Mouse (Mus musculus): ENCODE data around the gene Pafah1b3.
"Not testable (repeated sequence)": the region's sequence is repeated elsewhere in the genome, so short reads cannot be mapped to it uniquely, and the experiment has no call there.

The Pafah1b3 gene

DNA sequence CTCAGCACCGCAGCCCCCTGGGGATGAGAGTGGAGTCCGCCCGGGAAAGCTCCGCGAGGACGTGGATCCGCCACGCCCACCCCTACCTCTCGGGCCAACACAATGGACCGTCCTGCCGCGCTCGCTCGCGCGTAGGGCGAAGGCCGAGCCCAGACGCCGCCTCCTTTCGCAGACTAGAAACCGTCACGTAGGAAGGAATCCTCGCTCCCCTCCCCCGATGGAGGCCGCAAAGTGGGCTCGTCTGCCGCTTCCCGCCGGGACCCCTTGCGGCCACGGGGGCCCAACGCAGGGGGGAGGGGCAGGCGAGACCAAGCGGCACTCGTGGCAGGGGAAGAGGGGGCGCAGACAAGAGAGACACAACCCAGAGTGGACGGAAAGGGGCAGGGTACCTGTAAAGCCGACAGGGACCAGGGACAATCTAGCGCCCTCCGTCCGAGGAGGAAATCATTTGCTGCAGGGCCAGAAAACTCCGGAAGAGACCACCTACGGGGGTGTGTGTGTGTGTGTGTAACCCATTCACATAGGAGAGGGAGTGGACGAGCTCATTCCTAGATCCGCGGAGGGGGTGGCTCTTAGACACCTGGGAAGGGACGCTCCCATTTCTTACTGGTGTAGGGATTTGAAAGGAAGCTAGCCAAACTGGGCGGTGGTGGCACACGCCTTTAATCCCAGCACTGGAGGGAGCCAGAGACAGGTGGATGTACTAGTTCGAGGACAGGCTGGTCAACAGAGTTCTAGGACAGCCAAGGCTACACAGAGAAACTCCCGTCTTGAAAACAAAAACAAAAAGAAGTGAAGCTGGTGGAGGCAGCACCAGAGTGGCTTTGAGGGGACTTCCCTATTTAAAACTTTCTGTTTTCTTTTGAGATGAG is at the start of gene Pafah1b3:
TSS of gene Pafah1b3 (minus strand) at position 533 of the 872 bp plus-strand sequence.
- DNase-seq (ENCODE audit: low spot score), result peak; percentile 78

DNA sequence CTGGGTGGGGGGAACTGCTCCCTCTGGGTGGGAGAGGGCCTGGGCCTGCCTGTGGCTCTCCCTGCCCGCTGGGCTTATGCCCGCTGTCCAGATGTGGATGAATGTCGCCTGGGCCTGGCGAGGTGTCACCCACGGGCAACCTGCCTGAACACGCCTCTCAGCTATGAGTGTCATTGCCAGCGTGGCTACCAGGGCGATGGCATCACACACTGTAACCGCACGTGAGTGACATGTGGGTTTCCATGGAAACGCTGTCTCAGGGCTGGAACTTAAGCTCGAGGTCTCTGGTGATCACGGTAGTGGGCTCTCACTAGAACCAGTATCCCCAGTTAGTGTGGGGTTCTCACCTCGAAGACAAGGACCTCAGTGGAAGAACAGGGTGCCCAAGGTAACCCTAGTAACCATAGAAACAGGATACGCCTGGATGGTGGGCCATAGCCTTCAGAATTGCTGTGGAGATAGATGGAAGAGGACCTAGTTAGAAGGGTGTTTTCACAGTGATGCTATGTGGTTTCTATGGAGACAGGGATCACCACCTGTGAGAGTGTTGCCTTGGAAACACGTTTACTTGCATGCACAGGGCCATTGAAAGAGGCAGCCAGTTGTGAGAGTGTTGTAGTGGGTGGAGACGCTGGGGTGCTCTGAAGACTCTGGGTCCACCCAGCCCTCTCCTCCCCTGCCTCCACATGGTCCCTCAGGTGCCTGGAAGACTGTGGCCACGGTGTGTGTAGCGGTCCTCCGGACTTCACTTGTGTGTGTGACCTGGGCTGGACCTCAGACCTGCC is 43.4 kb upstream of the Pafah1b3 start:
- DNase-seq (ENCODE audit: low spot score), result no peak

DNA sequence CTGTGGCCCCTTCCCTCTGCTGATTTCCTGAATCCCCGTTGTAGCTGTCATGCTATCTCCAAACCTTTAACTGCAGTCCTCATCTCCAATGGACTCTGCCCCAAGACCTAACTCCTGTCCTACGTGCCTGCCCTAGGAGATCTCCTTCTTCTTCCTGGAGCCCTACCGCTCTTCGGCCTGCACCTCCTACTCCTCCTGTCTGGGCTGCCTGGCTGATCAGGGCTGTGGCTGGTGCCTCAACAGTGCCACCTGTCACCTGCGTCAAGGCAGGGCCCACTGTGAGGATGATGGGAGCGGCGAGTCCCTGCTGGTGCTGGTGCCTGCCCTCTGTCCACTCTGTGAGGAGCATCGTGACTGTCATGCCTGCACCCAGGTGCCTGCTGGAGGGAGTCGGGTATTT is 41.5 kb upstream of the Pafah1b3 start:
- DNase-seq (ENCODE audit: low spot score), result no peak

DNA sequence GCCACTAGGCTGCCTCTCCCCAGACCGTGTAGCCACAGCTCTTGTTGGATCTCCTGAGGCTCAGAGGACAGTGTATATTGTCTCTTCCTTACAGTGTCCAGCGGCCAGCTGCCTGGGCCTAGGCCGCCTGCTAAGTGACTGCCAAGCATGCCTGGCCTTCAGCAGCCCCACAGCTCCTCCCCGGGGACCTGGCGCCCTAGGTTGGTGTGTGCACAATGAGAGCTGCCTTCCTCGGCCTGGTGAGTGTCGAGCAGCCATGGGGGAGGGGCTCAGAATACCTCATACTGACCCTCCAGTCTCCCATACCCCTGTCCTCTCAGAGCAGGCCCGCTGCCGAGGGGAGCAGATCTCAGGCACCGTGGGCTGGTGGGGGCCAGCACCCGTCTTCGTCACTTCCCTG is 36.7 kb upstream of the Pafah1b3 start:
- no peak for DNase-seq (ENCODE audit: low spot score)

DNA sequence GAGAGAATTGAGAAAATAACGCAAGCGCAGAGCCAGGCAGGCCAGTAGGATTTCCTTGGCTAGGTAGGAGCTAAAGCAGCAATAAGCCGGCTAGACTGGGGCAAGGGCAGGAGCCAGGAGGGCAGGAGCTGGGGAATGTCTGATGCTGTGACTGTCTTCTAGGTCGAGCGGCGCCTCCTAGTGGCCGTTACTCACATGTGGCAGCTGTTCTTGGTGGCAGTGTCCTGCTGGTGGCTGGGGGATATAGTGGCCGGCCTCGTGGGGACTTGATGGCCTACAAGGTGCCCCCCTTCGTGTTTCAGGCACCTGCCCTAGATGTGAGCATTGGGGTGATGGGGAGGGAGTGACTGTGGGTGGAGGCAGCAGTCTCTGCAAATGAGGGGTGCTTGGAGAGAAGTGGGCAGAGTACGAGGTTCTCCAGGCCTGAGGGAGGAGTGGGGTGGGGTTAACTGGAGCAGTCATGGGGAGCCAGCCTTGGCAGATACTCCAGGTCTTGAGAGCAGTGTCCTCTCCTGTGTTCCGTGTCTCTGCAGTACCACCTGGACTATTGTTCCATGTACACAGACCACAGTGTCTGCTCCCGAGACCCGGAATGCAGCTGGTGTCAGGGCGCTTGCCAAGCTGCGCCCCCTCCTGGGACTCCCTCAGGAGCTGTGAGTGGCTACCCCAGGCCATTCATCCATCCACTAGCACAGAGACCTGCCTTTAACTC is 36.0 kb upstream of the Pafah1b3 start:
- peak; percentile 78 for DNase-seq (ENCODE audit: low spot score)

DNA sequence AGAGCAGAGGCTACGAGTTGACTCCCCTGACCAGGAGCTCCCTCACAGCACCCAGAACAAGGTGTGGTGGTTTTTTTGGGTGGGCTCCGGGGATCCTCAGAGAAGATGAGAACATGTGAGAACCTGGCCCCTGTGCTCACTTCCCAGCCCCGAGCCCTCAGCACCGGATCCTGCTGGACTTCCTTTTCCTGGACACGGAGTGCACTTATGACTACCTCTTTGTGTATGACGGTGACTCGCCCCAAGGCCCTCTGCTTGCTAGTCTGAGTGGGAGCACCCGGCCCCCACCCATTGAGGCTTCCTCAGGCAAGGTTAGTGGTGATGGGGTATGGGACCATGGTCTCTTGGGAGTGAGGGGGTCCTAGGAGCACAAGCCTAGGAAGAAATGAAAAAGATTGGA is 28.4 kb upstream of the Pafah1b3 start:
- no peak for DNase-seq (ENCODE audit: low spot score)

DNA sequence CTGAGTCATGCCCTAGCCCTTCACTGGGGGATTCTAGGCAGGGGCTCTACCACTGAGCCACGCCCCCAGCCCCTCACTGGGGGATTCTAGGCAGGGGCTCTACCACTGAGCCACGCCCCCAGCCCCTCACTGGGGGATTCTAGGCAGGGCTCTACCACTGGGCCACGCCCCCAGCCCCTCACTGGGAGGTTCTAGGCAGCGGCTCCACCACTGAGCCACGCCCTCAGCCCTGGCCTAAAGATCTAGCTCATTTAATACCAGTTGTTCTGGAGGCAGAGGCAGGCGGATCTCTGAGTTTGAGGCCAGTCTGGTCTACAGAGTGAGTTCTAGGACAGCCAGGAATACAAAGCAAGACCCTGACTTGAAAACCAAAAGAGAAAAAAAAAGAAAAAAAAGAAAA is 27.6 kb upstream of the Pafah1b3 start:
- DNase-seq (ENCODE audit: low spot score), result not testable (repeated sequence)

DNA sequence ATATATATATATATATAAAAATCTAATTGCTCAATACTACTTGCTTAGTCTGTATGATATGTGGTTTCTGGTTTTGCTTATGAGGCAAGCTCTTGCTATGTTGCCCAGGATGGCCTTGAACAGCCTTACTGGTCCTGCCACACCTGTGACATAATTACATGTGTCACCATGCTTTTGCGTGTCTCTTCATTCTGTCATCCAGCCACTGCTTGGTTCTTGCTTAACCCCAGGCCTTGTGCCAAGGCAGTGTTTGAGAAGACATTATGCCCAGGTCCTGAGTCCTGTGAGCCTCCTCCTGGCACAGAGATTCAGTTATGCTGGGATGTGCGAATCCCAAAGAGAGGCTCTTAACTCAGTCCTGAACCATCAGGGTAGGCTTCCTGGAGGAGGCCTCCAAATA is 25.4 kb upstream of the Pafah1b3 start:
- DNase-seq (ENCODE audit: low spot score), result peak; percentile 68

DNA sequence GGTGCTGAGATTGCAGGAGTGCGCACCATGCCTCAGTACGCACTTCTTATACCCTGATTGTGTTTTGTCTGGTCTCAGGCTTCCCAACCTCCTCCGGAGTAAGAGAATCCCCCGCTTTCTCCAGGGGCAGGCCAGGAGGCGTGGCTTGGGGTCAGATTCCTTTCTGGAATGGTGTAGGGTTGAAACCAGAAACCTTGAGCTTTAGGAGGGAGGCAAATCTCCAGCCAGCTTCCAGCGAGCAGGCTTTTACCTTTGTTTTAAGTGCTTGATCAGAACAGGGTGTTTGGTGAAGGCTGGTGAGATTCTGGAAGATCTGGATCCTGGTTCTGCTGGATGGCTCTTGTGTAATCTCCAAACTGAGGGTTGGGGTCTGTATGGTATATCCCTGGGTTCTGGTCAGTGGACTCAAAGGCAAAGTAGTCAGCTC is 24.3 kb upstream of the Pafah1b3 start:
- DNase-seq (ENCODE audit: low spot score), result peak; percentile 41

DNA sequence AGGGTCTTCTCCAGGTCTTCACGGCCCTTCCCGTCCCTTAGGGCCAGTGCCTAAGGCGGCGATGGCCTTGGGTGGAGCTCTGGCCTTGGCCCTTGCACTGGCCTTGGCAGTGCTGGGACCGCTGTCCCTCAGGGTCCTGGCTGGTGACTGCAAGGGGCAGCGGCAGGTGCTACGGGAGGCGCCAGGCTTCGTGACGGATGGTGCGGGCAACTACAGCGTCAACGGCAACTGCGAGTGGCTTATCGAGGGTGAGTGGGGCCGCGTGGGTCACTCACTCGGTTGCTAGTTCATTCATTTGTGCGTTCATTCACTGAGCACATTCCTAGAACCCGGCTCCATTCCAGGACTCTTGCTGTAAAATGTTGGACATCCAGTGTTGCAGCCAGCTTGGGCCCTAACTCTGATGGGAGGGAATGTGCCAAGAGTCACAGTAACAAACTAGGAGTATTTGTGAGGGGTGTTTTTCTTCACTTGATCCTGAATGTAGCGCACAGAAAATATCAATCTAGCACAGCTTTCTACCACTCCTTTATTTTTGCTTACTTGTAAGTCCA is 19.7 kb upstream of the Pafah1b3 start:
- DNase-seq (ENCODE audit: low spot score), result peak; percentile 41

DNA sequence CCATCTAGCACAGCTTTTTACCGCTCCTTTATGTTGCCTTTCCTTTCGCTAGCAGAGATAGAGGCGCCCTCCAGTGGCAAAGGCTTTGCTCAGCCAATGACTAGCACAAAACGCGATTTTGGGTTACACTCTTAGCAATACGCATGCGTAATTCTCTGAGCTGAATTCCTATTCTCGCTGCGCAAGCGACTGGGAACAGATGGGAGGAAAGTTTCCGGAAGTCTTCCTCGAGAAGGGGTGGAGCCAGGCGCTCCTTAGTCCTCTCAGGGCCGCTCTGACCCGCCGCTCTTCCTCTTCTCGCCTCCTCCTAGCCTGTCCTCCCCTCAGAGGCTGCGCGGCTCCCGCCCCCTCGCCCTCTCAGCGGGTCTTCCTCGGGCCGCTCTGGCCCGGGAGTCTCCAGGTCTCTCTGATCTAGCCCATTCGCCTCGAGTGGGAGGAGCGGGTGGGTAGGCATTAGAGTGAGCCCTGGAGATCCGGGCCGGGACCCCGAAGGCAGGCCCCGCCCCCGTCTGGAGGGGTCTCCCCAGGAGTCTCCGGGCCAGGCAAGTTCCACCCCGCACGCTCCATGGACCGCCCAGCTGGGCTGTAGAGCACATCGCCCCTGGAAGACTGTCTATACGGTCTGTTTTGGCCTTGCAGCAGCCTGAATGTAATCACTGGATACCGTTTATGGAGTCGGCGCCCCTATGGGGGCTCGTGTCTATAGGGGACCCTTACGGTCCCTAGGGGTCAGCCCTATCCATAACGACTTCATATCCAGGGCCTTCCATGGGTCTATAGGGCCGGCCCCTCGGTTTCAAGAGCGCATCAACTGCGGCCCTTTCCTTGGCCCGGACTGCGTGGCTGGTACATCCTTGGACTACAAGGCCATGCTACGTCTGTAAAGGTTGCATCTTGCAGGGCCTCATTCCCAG is 19.0 kb upstream of the Pafah1b3 start, which contains the start of gene Megf8:
TSS of gene Megf8 (plus strand) at position 633 of the 914 bp plus-strand sequence.
- DNase-seq (ENCODE audit: low spot score), result peak; percentile 97

DNA sequence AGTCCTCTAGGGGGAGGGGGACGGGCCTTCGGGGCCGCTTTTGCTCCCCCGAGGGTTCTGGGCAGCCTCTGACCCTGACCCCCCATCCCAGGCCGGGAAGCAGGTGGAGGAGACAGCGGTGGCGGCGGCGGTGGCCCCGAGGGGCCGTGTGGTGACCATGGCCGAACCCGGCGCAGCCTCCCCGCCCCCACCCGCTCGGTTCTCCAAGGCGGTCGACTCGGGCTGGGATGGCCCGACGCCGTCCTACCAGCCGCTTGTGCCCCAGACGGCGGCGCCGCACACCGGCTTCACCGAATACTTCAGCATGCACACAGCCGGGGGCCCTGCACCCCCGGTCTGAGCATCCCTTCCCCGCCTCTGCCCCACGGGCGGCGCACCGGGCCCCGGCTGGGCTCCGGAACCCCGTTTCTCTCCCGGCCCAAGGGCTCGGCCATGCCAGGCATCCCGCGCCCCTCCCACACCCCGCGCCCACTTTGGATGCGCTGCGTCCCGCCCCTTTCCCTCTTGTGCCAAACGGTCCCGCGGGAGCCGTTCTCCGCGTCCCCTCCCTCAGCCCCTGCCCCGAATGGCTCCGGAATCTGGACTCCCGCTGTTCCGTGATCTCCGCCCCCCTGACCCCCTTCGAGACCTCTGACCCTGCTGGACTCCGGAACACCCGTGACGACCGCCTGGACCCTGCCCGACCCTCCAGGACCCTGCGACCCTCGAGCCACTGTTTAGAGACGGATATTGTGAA is 17.7 kb upstream of the Pafah1b3 start:
- no peak for DNase-seq (ENCODE audit: low spot score)

DNA sequence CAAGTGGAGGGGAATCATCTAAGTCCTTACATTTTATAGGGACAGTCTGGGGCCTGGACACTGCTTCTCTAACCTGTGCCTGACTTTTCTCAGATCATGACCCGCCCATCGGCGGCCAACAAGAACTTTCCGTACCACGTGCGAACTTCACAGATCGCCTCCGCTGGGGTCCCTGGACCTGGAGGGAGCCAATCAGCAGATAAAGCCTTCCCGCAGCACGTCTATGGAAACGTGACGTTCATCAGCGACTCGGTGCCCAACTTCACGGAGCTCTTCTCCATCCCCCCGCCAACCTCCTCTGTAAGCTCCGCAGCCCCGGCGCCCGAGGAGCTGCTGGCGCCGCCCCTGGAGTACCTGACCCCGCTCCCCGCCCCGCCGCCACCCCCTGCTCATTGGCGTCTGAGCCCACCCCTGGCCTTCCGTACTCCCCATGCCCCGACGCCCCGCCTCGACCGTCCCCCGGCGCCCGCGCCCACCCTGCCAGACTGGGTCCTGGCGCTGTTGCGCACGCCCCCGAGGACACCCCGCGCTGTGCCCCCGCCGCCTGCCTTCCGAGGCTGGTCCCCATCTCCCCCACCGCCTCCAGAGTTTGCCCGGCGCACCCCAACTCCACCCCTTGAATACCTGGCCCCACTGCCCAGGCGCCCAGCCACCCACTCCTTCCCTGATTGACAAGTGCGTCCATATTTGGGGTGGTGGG is 17.0 kb upstream of the Pafah1b3 start:
- DNase-seq (ENCODE audit: low spot score), result no peak

DNA sequence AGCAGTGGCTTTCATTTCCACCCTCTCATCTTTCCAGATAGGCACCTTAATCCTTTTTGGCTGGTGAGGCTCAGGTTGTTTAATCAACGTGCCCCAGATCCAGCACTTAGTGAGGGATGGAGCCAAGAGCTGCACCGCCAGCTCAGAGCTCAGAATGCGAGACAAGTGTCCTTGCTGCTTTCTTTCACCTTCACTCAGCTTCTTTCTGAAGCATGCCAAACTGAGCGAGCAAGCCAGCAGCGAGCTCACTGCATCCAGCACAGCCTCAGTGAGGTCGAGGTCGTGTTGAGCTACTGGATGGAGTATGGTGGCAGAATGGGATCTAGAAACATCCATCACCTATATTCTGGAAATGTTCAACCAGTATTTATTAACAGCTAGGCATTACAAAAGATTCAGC is 15.5 kb upstream of the Pafah1b3 start:
- no peak for DNase-seq (ENCODE audit: low spot score)

DNA sequence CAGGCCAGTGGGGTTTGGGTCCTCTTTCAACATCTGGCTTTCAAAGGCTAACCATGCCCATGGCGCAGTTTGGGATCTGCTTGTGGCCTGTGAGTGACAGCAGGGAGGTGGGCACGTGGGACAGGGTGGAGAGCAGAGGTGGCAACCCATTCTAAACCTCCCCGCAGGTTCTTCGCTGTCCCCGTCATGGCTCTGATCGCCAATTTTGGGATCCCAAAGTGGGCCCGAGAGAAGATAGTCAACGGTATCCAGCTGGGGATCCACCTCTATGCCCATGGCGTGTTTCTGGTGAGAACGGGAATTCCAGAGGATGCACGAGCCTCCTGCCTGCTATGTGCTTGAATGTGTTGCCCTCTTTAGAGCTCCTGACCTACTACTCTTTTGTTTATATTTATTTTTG is 13.4 kb upstream of the Pafah1b3 start:
- DNase-seq (ENCODE audit: low spot score), result no peak

DNA sequence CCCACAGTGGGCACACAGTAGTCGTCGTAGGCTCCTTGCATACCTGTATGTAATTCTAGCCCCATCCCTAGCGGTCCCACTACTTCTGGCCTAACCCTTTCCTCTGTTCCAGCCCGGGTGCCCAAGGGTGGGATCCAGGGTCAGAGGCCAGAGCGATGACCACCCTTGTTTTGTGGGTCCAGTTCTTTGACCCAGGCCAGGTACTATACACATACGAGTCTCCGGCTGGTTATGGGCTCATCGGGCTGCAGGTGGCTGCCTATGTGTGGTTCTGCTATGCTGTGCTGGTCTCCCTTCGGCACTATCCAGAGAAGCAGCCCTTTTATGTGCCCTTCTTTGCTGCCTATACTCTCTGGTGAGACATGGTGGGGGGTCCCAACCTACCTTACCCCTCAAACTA is 11.6 kb upstream of the Pafah1b3 start:
- DNase-seq (ENCODE audit: low spot score), result no peak

DNA sequence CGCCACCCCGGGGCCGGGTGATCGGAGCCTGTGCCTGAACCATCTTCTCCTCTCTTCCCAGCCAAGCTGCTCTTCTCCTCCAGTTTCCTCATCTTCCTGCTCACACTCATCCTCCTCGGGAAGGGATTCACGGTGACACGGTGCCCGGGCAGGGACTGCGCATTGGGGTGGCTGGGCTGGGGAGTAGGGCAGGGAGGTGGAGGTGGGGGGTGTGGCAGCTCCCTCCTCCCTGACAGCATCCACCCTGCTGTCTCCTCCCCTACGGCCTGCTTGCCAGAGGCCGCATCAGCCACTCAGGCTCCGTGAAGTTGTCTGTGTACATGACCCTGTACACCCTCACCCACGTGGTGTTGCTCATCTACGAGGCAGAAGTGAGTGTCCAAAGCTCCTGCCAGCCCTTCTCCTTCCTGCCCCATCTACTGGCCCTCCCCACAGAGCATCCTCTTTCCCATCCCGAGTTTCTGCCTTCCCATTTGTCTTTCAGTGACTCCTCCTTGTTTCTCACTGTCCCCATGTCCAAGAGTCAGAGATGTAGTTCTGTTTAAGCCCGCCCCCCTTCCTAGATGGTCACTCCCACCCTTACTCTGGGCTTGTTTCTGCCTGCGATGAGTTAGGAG is 11.0 kb upstream of the Pafah1b3 start:
- no peak for DNase-seq (ENCODE audit: low spot score)

DNA sequence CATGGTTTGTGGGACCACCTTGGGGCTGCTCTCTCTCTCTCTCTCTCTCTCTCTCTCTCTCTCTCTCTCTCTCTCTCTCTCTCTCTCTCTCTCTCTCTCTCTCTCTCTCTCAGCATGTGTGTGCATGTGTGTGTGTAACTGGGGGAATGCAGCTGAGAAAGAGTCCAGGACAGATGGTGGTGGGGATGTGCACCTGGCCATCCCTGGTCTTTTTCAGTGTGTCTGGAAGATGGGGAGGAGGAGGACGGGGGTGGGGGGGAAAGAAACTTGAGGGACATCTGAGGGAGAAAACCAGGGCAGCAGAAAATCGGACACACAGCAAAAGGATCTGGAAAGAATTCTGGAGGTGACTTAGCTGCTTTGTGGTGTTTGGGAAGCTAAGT is 8.8 kb upstream of the Pafah1b3 start:
- DNase-seq (ENCODE audit: low spot score), result no peak

DNA sequence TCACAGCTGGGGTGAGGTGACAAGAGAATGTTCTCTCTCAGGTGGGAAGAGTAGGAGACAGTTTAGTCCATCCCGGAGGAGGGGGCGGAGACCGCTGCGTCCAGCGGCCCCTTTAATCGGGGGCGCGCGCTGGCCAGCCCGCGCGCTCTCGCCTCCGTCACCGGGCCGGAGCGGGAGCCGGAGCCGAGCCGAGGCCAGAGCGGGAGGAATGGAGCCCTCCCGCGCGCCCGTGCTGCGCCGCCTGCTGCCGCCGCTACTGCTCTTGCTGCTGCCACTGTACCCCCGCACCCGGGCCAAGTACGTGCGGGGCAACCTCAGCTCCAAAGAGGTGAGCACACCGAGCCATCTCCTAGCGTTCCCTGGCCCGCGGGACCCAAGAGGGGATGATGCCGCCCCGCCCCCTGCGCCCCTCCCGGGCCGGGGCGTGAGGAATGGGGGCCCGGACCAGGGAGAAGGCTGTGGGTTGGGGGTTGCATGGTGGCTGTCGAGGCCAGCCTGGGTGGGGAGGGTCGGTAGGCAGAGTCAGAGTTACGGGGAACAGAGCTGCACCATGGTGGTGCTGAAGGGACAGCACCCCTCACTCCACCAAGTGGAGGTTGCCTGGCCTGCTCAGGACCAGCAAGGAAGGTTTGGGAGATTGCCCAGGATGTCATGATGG is 8.3 kb upstream of the Pafah1b3 start, which contains the start of gene Tmem145:
TSS of gene Tmem145 (plus strand) at position 151 of the 658 bp plus-strand sequence.
- DNase-seq (ENCODE audit: low spot score), result no peak
